Mouse (Mus musculus) bone marrow macrophage, adult 2 months (primary cell): ENCODE results near the gene Fbxo42.

Experiments
- CTCF ChIP-seq: IDR thresholded peaks from 2 replicates; pipeline ENCODE4 v1.5.1; 2012; ENCODE audit warnings: low read depth, mild to moderate bottlenecking, low read length, moderate library complexity
- POLR2A ChIP-seq: IDR thresholded peaks from 2 replicates; pipeline ENCODE4 v1.6.1; 2012; ENCODE audit warnings: mild to moderate bottlenecking, low read depth, low read length, borderline replicate concordance

DNA sequence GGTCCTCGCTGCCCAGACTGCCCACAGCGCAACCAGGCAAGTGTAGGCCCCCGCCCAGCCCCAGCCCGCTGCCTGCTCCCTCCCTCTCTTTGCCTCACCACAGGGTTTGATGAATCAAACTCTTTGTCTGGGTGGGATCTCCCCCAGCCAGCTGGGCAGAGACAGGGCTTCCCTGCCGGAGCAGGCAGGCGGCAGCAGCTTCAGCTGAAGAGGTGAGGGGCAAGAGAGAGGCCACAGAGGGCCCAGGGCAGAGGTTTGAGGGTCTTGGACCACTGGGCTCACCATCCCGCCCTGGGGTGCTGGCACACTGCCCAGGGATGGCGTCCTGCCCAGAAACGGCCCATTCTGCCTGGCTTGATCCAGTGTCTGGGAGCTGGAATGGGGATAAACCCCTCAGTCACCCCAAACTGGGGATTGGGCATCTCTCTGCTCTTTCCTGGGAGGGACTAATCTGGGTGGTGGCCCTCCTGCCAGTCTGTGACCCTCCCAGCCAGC lies 97.3 kb downstream of the Fbxo42 start:
- TF ChIP-seq CTCF (no peak), POLR2A (no peak)
